Mouse (Mus musculus) monocyte, adult 2 months (primary cell): ENCODE measurements around the gene Vars.
"Not testable (repeated sequence)": the region's sequence is repeated elsewhere in the genome, so short reads cannot be mapped to it uniquely, and the experiment has no call there.

Experiments used
- DNase-seq, 2 experiments: peaks; one replicate each; pipeline ENCODE4 v3.0.0; 2022; ENCODE audit warnings: low spot score in 2 of 2, low read depth in 1 of 2

Gene Vars

DNA sequence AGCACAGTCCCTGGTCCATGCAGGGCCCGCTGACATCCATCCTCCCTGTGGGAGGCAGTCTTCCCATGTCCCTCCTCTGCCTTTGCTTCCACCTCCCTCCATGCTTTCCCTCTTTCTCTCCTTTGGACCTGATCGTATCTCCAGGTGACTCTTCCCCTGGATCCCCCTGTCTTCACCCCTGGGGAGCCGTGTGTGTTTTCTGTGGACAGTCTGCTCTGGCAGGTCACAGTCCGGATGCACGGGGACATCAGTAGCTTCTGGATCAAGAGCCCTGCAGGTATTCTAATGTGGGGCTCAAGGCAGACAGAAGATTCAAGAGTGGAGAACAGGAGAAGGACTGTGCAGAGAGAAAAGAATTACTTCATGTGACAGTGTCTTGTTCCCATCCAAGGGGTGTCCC, 22.4 kb downstream of the Vars start:
- no peak for DNase-seq

DNA sequence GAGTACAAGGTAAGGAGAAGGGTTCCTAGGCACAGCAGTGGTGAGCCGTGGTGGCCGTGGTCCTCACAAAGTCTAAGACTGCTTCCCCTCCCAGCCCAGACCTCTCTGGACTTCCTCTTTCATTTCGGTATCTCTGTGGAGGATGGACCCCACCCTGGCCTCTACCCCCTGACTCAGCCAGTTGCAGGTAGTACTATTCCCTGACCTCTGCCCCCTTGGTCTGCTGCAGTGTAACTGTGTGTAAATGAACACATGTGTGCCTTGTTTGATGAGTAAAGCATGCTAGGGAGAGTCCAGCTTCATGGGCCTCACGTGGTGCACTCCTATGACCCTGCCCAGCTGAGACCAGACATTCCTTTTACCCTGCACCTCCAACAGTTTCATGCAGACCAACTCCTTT, 23.0 kb downstream of the Vars start:
- peak; percentile 40 to 56 for DNase-seq

DNA sequence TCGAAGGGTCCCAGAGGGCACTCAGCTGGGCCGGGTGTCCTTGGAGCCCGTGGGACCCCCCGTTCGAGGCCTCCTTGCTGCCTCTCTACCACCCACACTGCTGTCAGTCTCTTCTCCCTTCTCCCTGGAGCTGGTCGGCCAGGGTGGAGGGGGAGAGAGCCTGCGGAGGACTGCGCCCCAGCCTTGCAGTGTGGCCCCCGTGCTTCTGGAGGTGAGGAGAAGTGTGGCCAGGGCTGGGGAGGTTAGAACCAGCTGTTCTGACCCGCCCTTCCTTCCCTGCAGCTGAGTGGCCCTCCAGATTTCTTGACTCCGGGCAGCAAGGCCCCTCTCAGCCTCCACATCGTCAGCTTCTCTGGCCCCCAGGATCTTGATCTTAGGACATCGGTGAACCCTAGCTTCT, 23.5 kb downstream of the Vars start:
- no peak for DNase-seq

DNA sequence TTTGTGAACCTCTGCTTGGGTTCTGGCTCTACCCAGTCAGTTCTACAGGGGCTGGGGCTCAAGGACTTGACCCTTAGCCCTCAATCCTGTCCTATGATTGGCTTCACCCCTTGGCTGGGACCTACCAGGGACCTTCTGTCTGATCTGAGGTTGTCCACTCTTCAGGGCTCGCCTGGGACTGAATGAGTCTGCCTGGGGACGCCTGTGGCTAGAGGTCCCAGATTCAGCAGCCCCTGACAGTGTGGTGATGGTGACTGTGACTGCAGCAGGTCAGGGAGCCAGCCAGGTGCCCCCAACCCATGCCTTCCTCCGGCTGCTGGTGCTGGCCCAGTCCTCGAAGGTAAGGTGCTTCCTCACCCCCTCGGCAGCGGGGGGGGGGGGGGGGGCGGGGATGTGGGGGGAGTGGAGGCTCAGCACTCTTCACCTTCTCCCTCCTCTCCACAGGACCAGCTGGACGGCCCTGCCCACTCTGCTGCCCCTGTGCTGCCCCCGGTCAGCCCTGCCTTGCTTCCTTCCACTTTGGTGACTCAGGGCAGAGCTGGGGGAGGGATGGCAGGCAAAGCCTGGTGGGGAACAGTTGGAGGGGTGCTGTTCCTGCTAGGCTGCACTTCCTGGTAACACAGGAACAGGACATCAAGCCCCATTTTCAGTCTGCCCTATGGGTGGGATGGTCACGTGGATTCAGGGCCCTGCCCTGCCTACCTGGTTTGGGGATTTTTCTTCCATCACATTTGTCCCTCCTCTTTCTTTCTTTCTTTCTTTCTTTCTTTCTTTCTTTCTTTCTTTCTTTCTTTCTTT, 24.1 kb downstream of the Vars start:
- DNase-seq, result no peak

DNA sequence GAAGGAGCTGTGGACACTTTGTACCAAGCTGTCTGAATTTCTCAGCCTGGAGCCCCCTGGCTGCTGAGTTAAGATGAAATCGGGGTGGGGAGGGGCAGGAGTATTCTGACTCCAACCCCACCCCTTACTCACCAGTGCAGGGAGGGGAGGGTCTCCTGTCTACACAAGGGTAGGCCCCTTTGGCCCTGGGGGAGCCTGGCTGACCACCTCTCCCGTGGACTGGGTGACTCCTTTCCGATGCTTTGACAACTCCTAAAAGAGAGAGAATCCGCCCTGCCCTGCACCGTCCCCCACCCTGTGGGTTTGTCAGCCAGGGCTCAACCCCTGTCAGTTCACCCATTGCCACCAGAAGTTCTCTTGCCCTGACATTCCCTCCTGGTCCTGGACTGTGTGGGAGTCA, 25.4 kb downstream of the Vars start:
- no peak for DNase-seq

DNA sequence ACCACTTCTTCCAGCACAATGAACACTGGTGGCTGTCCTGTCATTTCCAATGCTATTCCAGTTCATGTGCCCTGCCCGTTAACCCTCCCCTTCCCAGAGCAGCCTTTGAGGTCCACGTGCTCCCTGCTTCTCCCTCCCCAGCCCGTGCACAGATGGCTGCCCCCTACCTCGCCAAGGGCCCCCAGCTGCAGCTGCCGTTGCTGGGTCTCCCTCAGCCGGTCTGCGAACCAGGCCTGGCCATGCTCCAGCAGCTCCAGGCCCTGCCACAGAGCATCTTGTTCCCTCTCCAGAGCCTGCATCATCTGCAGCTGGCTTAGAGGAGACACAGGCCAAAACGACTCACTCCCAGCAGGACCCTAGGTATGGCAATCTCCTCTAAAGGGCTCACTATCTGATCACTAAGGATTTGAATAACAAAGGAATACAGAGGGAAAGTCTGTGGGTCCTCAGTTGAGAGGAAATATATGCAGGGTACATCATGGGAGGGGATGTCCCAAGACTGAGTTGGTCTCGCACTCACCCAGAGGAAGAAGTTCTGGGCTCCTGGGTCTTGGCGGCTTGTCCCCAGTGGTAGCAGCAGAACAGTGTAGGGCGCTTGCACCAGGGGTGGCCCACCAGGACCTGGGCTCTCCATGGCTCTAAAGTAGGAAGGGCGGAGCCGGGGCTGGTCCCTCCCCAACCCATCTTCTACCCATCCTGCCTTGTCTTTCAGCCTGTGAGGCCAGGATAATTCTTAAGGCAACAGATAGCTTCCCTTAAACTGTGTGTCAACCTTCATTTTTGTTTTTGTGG, 26.7 kb downstream of the Vars start, which contains the start of gene Sapcd1:
Gene Sapcd1, minus strand, starts transcription at position 740 of the 792 bp plus-strand sequence.
- no peak for DNase-seq

DNA sequence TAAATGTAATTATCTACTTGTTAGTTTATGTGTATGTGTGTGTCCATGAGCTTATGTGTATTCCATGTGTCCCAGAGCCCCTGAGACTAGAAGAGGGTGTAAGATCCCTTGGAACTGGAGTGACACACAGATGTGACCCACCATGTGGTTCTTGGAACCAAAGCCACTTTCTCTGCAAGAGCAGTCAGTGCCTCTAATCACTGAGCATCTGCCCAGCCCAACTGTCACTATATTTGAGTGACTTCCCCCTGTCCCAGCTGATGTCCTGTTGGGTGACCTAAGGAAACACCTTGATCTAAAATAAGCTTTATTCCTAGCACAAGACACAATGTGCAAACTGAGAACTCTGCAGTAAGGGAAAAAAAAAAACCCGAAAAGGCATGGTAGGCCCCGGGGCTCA, 27.5 kb downstream of the Vars start:
- DNase-seq, result no peak

DNA sequence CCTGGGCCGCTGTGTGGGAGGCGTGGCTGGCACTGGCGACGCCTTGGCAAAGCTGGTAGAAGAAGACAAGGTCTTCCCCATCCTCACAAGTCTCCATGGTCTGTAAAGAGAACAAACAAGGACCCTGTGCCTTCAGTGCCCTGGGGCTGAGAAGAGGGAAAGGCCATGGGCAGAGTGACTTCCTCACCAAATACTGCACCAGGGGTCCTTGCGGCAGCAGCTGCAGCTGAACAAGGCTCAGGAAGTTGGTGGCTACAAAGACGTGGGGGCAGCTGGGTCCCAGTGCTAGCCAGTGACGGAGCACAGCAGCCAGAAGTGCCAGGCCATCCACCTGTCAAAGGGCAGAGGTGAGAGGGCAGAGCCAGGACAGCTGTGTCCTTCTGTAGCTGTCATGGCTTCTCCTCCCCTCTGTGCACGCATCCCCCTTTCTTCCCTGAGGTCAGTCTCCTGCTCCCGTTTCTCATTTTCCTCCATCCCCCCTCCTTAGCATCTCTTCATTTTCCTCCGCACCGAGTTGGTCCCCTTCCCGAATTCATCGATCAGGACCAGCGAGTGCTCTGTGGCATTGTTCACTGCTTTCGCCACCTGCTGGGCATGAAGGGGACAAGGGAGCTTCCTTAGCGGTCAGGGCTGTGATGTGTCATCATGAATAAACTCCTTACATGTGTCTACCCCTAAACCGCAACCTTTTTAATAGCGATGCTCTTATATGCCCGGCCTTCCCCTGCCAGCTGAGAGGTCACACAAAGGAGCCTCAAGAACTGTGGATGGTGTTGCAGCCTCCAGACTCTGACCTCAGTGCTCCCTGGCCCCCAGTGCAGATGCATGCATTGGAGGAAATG, 29.1 kb downstream of the Vars start:
- DNase-seq, result no peak

DNA sequence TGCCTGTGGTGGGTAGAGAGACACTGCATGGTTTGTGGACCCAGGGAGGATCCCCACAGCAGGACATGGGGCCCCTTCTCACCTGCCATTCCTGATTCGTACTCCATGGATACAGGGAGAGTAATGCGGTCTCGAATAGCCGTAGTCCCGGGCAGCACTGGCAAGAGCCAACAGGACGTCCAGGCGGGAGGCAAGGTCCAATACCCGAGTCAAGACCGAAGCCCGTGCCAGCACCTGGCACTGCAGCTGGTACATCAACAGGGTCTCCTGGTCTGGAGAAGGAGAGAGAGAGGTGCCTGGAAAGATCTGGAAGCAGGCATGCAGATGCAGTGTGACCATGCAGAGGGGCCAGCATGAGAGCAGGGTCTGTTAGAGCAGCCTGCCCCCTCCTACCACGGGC, 30.5 kb downstream of the Vars start:
- DNase-seq, result no peak

DNA sequence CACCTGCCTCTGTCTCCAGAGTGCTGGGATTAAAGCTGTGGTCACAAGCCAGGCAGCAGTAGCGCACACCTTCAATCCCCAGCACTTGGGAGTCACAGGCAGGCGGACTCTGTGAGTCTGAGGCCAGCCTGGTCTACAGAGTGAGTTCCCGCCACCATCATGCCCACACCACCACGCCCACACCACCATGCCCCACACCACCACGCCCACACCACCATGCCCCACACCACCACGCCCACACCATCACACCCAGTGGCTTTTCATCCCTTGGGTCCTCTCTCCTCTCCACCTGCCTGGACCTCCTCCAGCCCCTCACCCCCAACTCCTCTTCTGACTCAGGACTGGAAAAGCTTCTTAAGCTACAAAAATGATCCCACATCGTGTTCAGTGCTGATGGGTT, 31.1 kb downstream of the Vars start:
- no peak for DNase-seq

DNA sequence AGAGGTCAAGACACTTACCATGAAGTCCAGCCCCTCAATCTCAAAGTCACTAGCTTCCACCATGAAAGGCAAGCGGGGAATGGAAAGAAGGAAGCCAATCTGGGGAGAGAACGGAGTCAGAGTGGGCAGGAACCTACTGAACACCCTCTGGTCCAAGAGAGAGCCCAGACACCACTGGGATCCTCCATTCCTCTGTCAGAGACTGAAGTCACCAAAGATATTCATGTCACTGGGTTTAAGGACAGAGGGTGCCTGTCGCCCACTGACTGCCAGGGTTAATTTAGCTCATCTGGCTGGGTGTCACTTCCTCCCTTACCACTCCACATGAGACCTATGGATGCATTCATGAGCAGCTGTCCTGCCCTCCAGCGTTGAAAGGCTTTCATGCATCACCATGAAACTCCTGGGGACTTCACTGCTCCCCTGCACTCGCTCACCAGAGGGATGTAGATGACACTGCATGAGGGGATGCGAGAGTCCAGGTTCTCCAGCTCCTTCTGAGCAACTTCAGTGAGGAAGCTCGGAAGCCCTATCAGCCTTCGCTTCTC, 31.6 kb downstream of the Vars start:
- no peak for DNase-seq

DNA sequence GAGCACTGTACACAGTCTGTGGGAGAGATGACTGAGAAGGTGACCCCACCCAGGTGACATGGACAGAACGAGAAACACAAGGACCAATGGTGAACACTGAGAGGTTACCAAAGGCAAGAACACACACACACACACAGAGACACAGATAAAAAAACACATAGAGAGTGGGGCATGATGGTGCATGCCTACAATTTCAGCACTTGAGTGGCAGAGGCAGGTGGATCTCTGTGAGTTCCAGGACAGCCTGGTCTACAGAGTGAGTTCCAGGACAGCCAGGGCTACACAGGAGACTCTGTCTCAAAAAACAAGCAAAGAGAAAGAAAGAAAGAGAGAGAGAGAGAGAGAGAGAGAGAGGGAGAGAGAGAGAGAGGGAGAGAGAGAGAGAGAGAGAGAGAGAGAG, 32.9 kb downstream of the Vars start:
- not testable (repeated sequence) for DNase-seq

DNA sequence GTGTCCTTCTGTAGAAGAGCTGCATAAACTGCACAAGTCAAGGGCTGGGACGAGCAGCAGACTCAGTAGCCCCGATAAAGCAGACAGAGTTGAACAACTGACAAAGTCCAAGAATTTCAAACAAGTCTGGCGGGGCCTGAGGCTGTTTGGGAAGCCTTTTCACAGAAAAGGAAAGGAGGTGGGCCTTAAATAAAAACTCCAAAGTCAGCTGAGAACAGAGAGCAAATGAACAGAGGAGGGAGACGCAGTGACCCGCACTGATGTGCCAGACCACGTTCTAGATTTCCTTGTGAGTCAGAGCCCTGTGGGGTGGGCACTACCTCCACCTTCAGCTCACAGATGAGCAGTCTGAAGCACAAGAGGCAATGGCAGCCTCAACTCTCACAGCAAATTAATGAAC, 34.1 kb downstream of the Vars start:
- no peak for DNase-seq

DNA sequence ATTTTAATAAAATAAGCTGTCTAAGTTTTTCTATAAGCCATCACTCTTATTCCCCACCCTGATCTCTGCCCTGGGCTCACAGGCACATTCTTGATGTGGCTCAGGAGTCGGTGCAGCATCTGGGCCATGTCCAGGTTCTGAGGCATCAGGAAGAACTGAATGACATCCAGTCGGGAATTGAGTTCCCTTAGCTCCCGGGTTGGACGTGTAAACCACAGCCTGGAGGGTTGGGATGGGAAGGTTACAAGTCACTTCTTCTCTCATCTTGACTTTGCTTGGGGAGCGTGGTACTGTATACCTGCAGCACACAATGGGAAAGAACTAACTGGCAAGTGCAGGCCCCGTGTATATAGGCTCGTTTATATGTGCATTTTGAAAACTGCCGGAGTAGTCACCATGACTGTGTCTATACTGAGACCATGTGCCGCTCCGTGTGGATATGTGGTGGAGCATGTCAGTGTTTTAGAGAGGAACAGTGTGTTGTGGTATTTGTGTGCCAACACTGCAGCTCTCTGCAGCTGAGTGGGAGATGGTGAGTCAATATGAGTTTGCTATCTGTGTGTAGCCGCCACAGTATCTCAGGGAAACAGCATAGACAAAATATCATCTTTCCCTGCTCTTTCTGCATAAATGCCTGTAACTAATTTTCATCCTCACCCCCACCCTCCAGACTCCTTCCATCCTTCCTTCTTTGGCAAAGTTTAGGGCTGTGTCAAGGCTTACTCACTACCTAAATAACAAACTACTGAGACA, 38.5 kb downstream of the Vars start:
- no peak for DNase-seq

DNA sequence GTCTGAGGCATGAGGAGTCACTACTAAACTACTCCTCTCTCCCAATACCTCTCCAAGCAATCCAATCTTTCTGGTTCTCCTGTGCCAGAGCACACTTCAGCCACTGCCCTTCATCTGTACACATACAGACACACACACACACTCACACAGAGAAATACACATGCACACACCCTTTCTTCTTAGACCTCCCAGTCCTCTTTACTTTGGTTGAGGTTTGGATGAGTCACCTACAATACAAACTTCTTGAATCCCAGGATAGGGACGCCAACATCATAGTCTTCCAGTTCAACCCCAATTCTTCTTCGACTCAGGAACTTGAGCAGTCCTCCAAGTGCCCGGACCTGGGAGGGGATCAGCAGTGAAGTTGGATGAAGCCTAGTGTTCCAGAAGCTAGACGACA, 43.0 kb downstream of the Vars start:
- DNase-seq, result no peak

DNA sequence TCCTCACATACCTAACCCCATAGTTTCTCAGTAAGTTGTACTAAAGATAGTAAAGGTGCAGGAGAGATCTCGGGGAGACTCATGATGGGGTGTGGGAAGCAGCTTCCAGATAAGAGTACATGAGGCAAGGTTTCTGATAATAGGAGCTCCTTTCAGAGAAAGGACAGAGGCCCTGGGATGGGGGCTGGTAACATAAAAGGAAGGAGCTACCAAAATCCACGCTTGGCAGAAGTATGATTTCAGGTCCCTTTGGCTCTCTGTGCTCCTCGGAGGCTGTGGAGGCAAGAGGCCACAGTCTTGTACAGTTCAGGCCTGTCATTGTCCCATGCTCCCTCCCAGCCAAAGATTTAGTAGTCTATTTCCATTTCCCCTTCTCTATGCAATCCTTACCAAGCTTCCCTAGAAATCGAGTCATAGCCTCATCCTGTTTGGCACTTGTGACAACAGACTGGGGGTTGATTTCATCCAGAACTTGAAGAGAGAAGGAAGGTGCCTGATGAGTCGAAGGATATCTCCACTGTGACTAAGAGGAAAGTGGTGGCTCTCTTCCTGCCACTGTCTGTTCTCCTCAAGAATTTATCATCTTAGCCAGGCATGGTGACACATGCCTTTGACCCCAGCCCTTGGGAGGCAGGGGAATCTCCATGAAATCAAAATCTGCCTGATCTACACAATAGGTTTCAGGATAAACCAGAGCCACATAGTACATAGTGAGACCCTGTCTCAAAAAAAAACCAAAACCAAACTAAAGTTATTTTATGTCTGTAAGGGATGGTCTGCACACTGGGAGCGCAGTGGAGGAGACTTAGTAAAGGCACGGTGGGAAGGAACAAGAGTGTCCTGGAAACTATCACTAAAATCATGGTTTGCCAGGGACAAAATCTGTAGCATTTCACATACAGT, 44.4 kb downstream of the Vars start:
- no peak for DNase-seq

DNA sequence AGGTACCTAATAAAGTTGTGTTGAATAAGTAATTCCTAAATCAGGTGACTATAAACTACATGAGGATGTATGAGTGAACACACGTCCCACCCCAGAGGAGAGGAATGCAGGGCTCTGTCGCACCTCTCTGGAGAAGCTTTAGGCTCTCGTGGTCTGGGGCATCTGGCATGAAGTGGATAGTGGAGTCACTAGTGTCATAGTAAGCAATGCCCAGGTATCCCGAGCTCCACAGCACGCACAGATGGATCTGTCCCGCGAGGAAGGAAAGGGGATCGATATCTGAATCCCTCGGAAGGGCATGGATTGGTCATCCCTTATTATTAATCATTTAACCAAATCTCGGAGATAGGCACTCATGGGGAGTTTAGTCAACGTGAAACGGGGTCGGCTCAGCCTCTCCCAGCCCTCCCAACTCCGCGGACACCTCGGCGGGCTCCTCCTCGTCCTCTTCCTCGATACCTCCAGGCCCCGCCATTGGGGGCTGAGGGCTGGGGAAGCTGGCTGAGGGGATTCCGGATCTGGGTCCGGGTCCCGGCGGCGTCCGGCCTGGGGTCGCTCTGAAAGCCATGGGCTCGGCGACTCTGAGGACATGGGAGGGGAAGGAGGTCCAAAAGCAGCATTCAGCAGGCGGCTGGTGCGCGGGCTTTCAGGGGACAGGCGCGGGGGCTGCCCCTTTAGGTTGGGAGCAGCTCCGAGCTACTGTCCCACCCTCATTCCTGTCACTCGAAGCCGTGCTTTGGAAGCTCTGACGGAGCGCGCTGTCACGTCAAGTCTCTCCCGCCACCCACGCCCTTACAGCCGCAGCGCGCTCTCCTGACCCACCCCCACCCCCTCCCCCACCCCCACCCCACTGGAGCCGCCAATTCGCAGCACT, 45.3 kb downstream of the Vars start:
- DNase-seq, result no peak

DNA sequence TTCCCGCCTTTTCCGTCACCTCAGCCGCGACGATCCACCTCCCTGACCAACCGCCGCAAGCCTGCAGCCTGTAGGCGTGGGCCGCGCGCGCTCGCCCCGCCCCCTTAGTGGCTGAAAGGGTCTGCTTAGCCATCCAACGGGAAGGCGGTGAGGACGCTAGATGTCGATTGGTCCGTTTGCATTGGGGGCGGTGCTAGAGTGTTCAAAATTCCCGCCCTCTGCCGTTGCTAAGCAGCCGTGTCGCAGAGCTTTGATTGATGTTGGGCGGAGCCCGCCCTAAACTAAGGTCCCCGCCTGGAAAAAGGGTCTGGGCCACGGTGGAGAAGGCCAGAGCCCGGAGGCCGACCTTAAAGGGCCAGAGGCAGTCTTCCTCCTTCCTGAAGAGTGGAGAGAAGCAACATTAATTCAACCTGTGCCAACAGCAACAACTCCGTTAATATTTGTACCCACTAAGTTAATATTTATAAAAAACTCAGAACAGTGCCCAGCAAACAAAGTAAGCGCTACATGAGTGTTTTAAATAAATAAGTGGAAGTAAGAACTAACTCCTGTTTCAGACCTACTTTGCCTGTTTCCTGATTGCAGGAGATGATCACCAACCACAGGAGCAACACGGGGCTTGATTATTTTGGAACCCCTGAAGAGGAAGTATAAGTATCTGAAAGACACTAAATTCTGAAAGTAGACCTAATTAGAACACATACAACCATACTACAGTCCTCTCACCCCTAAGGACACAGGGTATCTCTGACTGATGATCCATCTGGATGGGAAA, 46.1 kb downstream of the Vars start, which contains the start of gene Msh5:
Gene Msh5, minus strand, starts transcription at position 65 of the 775 bp plus-strand sequence.
- peak; percentile 89 for DNase-seq
